Mouse (Mus musculus) cerebellum, postnatal 14 days (tissue): ENCODE results near the gene Dpm1.

ENCODE experiments used
- DNase-seq, 2 experiments: peaks; one replicate each; pipeline ENCODE4 v3.0.0; 2021; ENCODE audit warnings: mixed read lengths in 2 of 2

Dpm1 gene

GRCm38 (mm10) chr2:168161514-168161971, 68.8 kb downstream of the Dpm1 start:
- no peak for DNase-seq

- DNase-seq, result no peak
Measured at GRCm38 (mm10) chr2:168160370-168160930, 69.9 kb downstream of the Dpm1 start.
